Mouse (Mus musculus) right cerebral cortex, postnatal 36 days (tissue): ENCODE data around the gene Cebpe.

Source experiments
- DNase-seq, 2 experiments: peaks; one replicate each; pipeline ENCODE4 v3.0.0; 2022; ENCODE audit warnings: low spot score in 2 of 2, mixed read lengths in 1 of 2

The Cebpe gene

DNA sequence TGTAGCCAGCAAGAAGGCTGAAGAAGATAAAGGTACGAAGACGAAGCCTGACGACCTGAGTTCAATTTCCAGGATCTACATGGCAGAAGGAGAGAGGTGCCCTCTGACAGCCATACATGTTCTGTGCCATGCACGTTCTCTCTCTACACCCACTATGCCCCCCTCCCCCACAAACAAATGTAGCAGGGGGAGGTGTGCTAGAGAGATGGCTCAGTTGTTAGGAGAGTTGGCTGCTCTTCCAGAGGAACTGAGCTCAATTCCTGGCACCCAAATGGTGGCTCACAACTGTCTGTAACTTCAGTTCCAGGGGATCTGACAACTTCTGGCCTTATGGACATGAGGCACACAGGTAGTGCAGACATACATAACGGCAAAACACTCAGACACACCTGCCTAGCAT, 35.7 kb downstream of the Cebpe start:
- DNase-seq, result no peak

DNA sequence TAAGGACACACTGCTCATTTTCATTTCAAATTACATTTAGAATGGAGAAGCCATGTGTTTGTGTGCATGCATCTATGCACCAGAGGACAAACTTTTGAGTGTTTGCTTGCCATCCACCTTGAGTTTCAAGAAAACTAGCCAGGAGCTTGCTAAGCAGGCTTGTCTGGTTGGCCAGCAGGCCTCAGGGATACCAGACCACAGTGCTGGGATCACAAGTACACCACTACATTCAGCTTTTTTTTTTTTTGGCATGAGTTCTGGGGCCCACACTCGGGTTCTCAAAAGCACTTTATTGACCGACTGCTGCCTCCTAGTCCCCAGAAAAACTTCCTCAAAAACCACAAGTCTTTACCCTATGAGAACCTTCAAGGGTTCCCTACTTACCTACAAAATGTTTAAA, 37.7 kb downstream of the Cebpe start:
- no peak for DNase-seq

DNA sequence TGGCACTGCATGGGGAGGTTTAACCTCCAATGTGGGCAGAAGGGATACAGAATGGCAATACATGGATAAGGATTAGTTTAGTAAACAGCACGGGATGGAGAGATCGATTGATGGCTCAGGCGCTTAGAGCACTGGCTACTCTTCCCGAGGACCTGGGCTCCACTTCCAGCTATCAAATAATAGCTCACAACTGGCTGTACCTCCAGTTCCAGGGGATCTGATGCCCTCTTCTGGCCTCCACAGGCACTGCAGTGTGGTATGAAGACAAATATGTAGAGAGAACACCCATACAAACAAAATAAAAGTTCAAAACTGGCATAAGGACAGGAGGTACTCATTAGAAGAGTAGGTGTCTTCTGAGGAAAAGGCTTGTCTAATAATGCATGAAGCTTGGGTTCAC, 42.6 kb downstream of the Cebpe start:
- no peak for DNase-seq

GRCm38 (mm10) chr14:54664477-54665222, 47.3 kb downstream of the Cebpe start:
- DNase-seq, result peak; percentile 65 to 81
